Mouse (Mus musculus): ENCODE results near the gene Slc1a7. TPM values are rescaled to one million over a fixed set of nuclear protein-coding genes. Genes with fewer than 3 reads are reported as not detected.

Slc1a7 gene
- polyA plus RNA-seq, 1 experiment from 2014 or later: 0.10 TPM

DNA sequence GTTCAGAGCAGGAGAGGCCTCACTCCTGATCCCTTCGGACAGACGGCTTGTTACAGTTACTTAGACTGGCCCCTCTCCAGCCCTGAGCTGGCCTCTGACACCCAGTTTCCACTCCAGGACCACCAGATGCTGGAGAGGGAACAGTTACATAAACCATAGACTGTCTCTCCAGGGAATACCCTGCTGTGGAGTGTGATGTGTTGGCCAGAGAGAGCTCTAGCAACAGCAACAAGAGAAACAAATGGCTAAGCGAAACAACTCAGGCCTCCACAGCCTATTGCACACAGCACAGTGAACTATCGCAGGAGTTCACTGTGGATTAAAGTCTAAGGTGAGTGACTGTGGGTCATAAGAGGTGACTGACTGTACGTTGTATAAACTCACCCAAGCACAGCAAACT lies 56.5 kb downstream of the Slc1a7 start:
- no peaks in the 10 kb centered on the region for H3K27me3 ChIP-seq (ENCODE audit: control insufficient read depth, insufficient read depth, low read length)
- H3K4me1 ChIP-seq (replicated peaks; ENCODE audit: control insufficient read depth, insufficient read depth): no peaks in the 10 kb centered on the region
- H3K9me3 ChIP-seq (ENCODE audit: control insufficient read depth, low read length): no peaks in the 10 kb centered on the region
- no peak overlapping the region for H3K4me3 ChIP-seq (ENCODE audit: low read depth, low read length)
- DNase-seq (ENCODE audit: low spot score) (no peak), ATAC-seq (ENCODE audit: low FRiP score, low TSS enrichment) (peak; percentile 65)
- H3K9ac ChIP-seq (ENCODE audit: low read length): no peak overlapping the region
- no peak overlapping the region for H3K4me2 ChIP-seq (replicated peaks; ENCODE audit: low read depth)
- H3K27ac ChIP-seq (replicated peaks): no peak overlapping the region
- no peak for TF ChIP-seq CTCF (IDR thresholded peaks at IDR 0.05; ENCODE audit: low read depth)
- no peak for TF ChIP-seq EP300 (optimal IDR thresholded peaks at IDR 0.05)
- 60% methylated on average over 5 of the region's 5 CpGs for WGBS
- no peaks in the 10 kb centered on the region for H3K36me3 ChIP-seq (ENCODE audit: control insufficient read depth, insufficient read depth, low read length)

DNA sequence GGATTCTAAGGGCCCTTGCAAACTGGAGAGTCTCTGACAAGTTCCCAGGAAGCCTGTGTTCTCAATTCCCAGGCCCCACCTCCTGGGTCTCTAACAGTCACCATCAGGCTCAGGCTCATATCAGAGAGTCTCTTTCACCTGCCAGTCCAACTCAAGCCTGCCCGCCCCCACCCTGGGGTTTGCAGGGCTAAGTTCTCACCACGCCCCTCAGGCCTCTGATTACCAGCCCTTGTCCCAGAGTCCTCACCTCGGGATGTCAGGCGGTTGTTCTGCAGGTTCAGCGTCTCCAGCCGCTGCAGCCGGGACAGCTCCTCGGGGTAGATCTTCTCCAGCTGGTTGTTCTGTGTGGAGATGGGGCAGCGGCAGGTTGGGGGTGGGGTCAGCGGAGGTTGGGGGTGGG lies 57.1 kb downstream of the Slc1a7 start:
- peak; percentile 73 for ATAC-seq (ENCODE audit: low FRiP score, low TSS enrichment)
- no peaks in the 10 kb centered on the region for H3K27me3 ChIP-seq (ENCODE audit: control insufficient read depth, insufficient read depth, low read length)
- 13% methylated on average over 10 of the region's 10 CpGs for WGBS
- H3K9me3 ChIP-seq (ENCODE audit: control insufficient read depth, low read length): no peaks in the 10 kb centered on the region
- peak; percentile 82 for DNase-seq (ENCODE audit: low spot score)
- no peaks in the 10 kb centered on the region for H3K4me1 ChIP-seq (replicated peaks; ENCODE audit: control insufficient read depth, insufficient read depth)
- H3K9ac ChIP-seq (ENCODE audit: low read length): no peak overlapping the region
- TF ChIP-seq CTCF (IDR thresholded peaks at IDR 0.05; ENCODE audit: low read depth) (no peak), EP300 (optimal IDR thresholded peaks at IDR 0.05) (no peak)
- no peak overlapping the region for H3K4me2 ChIP-seq (replicated peaks; ENCODE audit: low read depth)
- no peak overlapping the region for H3K4me3 ChIP-seq (ENCODE audit: low read depth, low read length)
- H3K27ac ChIP-seq (replicated peaks): no peak overlapping the region
- H3K36me3 ChIP-seq (ENCODE audit: control insufficient read depth, insufficient read depth, low read length): no peaks in the 10 kb centered on the region

DNA sequence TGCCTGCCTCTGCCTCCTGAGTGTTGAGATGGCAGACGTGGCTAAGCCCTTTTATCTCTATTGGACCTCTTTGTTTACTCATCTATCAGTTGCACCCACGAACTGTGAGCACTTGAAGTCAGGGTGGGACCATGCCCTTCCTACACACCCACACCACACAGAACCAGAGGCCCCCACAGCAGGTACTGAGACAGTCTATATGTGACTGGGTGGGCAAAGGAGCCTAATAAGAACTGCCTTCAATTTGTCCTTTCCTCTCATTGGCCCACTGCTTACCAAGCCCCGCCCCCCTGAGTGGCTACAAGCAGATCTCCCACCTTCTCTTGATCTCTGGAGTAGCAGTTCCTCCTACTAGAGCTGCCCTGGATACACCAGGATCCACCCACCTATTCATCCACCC lies 58.1 kb downstream of the Slc1a7 start:
- WGBS: 43% methylated on average over 3 of the region's 3 CpGs
- peaks cover 3% of the 10 kb centered on the region; the same call in 1 of the 2 replicates for H3K27me3 ChIP-seq (ENCODE audit: control insufficient read depth, insufficient read depth, low read length)
- ATAC-seq (ENCODE audit: low FRiP score, low TSS enrichment): no peak
- H3K36me3 ChIP-seq (ENCODE audit: control insufficient read depth, insufficient read depth, low read length): no peaks in the 10 kb centered on the region
- H3K27ac ChIP-seq (replicated peaks): no peak overlapping the region
- TF ChIP-seq CTCF (IDR thresholded peaks at IDR 0.05; ENCODE audit: low read depth) (no peak), EP300 (optimal IDR thresholded peaks at IDR 0.05) (no peak)
- H3K4me2 ChIP-seq (replicated peaks; ENCODE audit: low read depth): no peak overlapping the region
- H3K4me1 ChIP-seq (replicated peaks; ENCODE audit: control insufficient read depth, insufficient read depth): 0 out of 2 replicates have a peak, but pooled peaks cover under 1% of the 10 kb centered on the region
- H3K4me3 ChIP-seq (ENCODE audit: low read depth, low read length): no peak overlapping the region
- H3K9me3 ChIP-seq (ENCODE audit: control insufficient read depth, low read length): no peaks in the 10 kb centered on the region
- no peak for DNase-seq (ENCODE audit: low spot score)
- no peak overlapping the region for H3K9ac ChIP-seq (ENCODE audit: low read length)

DNA sequence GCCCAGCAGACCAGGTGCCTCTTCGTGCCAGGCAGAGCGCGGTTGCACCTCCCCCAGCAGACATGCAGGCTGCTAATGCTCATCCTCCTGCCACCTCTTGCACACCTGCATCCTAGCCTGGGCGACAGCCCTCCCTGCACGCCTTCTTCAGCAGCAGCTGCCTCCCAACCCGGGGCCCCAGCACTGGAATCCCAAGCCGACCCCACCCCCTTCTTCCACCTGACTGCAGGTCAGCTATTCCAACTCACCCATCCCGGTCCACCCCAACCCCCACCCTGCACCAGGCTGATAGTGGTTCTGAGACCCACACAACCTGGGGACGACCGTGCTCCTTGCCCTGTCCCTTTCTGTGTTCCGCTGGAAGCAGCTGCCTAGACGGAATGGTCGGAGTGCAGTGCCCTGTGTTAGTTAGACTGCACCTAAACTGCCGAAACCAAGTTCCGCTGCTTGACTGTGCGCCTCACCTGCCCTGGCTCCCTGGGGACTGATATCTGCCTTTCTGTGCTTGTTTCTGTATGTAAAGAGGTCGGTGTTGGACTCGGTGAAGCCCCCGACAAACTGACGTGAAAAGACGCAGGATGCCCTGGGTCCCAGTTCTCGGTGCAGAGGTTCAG lies 62.9 kb downstream of the Slc1a7 start:
- DNase-seq (ENCODE audit: low spot score) (peak; percentile 29), ATAC-seq (ENCODE audit: low FRiP score, low TSS enrichment) (0 out of 2 replicates have a peak, but pooled peaks have one; percentile 15)
- WGBS: 12% methylated on average over 22 of the region's 22 CpGs
- peak overlapping the region; percentile 61; the same call in 1 of the 2 replicates for H3K9ac ChIP-seq (ENCODE audit: low read length)
- no peaks in the 10 kb centered on the region for H3K36me3 ChIP-seq (ENCODE audit: control insufficient read depth, insufficient read depth, low read length)
- no peaks in the 10 kb centered on the region for H3K9me3 ChIP-seq (ENCODE audit: control insufficient read depth, low read length)
- 0 out of 2 replicates have a peak, but pooled peaks cover 4% of the 10 kb centered on the region for H3K4me1 ChIP-seq (replicated peaks; ENCODE audit: control insufficient read depth, insufficient read depth)
- peak overlapping the region; percentile 98 for H3K4me2 ChIP-seq (replicated peaks; ENCODE audit: low read depth)
- H3K27me3 ChIP-seq (ENCODE audit: control insufficient read depth, insufficient read depth, low read length): peaks cover 9% of the 10 kb centered on the region; the same call in 1 of the 2 replicates
- H3K4me3 ChIP-seq (ENCODE audit: low read depth, low read length): peak overlapping the region; percentile 62
- no peak for TF ChIP-seq EP300 (optimal IDR thresholded peaks at IDR 0.05)
- no peak for TF ChIP-seq CTCF (IDR thresholded peaks at IDR 0.05; ENCODE audit: low read depth)
- H3K27ac ChIP-seq (replicated peaks): no peak overlapping the region

DNA sequence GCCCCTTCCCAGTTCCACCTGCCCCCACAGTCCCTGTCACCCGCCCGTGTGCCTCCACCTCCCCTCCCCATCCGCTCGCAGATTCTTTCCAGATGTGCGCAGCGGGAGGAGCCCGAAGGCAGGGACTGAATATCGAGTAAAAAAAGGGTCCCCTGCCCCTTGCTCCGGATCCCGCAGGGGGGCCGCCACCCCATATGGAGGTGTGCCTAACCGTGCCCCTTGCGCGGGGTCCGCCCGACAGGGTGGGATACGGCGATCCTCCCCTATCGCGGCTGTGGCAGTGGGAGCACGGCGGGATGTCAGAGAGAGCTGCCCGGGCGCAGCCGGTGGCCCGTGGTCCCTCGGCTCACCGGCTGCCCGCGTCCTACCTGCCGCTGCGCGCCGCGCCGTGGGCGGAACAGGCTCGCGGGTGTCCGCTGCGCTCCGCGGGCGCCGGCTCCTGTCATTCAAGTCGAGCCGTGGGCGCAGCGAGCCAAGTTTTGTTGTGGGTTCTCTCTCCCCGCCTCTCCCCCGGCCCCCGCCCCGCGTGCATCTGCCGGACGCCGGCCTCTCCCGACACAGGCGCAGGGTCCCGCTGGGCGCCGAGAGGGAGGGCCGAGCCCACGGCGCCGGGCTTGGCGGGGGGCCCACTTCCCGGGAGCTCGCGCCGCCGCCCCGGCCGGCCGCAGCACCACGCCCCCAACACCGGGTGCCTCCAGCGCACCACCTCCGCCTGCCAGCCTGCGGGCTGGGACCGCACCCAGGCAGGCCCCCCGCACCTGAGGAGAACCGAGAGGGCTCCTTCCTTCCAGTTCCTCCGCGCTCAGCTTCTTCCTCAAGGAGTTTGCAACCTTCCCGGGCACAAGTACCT lies 63.6 kb downstream of the Slc1a7 start:
- DNase-seq (ENCODE audit: low spot score): peak; percentile 60
- peak overlapping the region; percentile 61 for H3K9ac ChIP-seq (ENCODE audit: low read length)
- WGBS: under 1% methylated on average over 56 of the region's 86 CpGs
- peak overlapping the region; percentile 98 for H3K4me2 ChIP-seq (replicated peaks; ENCODE audit: low read depth)
- 0 out of 2 replicates have a peak overlapping the region, but pooled peaks have one; percentile 24 for H3K27ac ChIP-seq (replicated peaks)
- 0 out of 2 replicates have a peak, but pooled peaks cover 4% of the 10 kb centered on the region for H3K4me1 ChIP-seq (replicated peaks; ENCODE audit: control insufficient read depth, insufficient read depth)
- no peaks in the 10 kb centered on the region for H3K9me3 ChIP-seq (ENCODE audit: control insufficient read depth, low read length)
- H3K4me3 ChIP-seq (ENCODE audit: low read depth, low read length): peak overlapping the region; percentile 62
- peaks cover 9% of the 10 kb centered on the region; the same call in 1 of the 2 replicates for H3K27me3 ChIP-seq (ENCODE audit: control insufficient read depth, insufficient read depth, low read length)
- peak; percentile 52 for ATAC-seq (ENCODE audit: low FRiP score, low TSS enrichment)
- no peak for TF ChIP-seq CTCF (IDR thresholded peaks at IDR 0.05; ENCODE audit: low read depth)
- TF ChIP-seq EP300 (optimal IDR thresholded peaks at IDR 0.05): no peak
- no peaks in the 10 kb centered on the region for H3K36me3 ChIP-seq (ENCODE audit: control insufficient read depth, insufficient read depth, low read length)
